Mouse (Mus musculus): ENCODE measurements at regions not wholly inside any gene's neighbourhood (a gene's known extent, or its start where the extent isn't known, plus 50 kb on each side); places are given as distances from the start of the nearest gene placed in this dataset.

- TF ChIP-seq CTCF (IDR thresholded peaks at IDR 0.05; ENCODE audit: low read depth) (no peak), EP300 (IDR thresholded peaks at IDR 0.05; ENCODE audit: low read depth) (no peak)
These were observed 442.4 kb downstream of the Slc4a3 start for GRCm38 (mm10) chr1:75988496-75988895.

Measured in liver, postnatal 0 days (tissue).